8 mouse cellular contexts compared by ENCODE assay signal in the genomic region with DNA sequence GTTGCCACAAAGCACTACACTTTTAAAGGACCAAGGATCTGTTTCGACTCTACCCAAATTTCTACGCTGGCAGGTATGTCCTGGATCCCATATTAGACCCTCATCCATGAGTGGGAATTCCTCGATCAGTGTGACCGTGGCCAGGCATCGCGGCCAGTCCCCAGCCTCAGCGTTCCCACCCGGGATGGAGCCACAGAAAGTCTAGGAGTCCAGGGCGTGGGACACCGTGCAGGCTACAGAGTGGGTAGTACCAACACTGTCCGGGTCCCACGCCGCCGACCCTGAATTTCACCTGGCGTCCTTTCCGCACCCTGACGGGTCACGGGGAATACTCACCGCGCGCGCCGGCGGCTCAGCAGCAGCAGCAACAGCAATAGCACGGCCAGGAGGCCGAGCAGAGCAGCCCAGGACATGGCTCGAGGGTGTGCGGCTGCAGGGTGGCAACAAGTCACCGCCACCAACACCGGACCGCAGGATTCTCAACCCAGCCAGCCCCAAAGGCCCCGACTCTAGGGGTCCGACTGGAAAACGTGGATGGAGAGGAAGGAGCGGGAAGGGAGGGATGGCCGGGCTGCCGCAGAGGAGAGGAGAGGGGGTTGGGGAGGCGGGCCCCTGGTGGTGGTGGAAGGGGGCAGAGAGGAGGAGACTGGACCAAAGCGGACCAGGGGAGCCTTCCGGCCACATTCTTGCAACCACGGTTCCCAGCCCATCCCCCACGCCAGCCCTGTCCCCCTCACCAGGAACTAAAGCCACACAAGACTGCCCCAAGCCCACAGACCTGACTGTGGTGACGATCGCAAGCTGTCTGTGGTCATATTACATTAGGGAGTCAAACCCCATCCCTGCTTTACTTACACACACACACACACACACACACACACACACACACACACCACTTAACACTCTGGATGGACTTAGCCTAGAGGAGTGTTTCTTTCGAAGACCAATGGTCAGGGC. TPM values are rescaled to one million over a fixed set of nuclear protein-coding genes. Genes with fewer than 3 reads are reported as not detected.
DNase-seq lines count a peak whose midpoint lies in the region; ATAC-seq lines count a peak whose summit lies in the region.

Gene Ptgis, minus strand, starts transcription at position 597 of the 957 bp plus-strand sequence.

- peaks cover 22% of the 10 kb centered on the region for H3K27me3 ChIP-seq in forebrain, embryonic 12.5 days
- peaks cover 2% of the 10 kb centered on the region; the same call in 1 of the 2 replicates for H3K27me3 ChIP-seq in hindbrain, embryonic 11.5 days (ENCODE audit: control insufficient read depth, insufficient read depth, low read length)
- H3K27me3 ChIP-seq in lung, embryonic 15.5 days = peaks cover 4% of the 10 kb centered on the region; the same call in 1 of the 2 replicates
- peaks cover 9% of the 10 kb centered on the region; the same call in 1 of the 2 replicates for H3K27me3 ChIP-seq in stomach, embryonic 15.5 days (replicated peaks)

- peak within 1 kb of the TSS; percentile 94 for H3K4me2 ChIP-seq in forebrain, embryonic 12.5 days
- peak within 1 kb of the TSS; percentile 58 for H3K4me2 ChIP-seq in hindbrain, embryonic 11.5 days (replicated peaks; ENCODE audit: low read depth, low read length)
- H3K4me2 ChIP-seq in lung, embryonic 15.5 days = peak within 1 kb of the TSS; percentile 90
- H3K4me2 ChIP-seq in stomach, embryonic 15.5 days = peak within 1 kb of the TSS; percentile 81

- 1% methylated on average over 40 of the region's 45 CpGs for WGBS in forebrain, embryonic 12.5 days
- 2% methylated on average over 42 of the region's 45 CpGs for WGBS in hindbrain, embryonic 11.5 days
- WGBS in lung, embryonic 15.5 days = 1% methylated on average over 40 of the region's 45 CpGs
- whole genome bisulfite sequencing in stomach, embryonic 15.5 days = 2% methylated on average over 44 of the region's 45 CpGs

- H3K27ac ChIP-seq in forebrain, embryonic 12.5 days = no peak within 1 kb of the TSS
- H3K27ac ChIP-seq in hindbrain, embryonic 11.5 days (ENCODE audit: low read depth, low read length) = no peak within 1 kb of the TSS
- no peak within 1 kb of the TSS for H3K27ac ChIP-seq in lung, embryonic 15.5 days
- peak within 1 kb of the TSS; percentile 75 for H3K27ac ChIP-seq in stomach, embryonic 15.5 days

- intact Hi-C loops in left cerebral cortex, postnatal 25 days (cut with DNase I) = no loop called here

- ATAC-seq in forebrain, embryonic 12.5 days (ENCODE audit: low FRiP score) = 0 out of 2 replicates have a peak, but pooled peaks have one; percentile 46
- peak; percentile 35; the same call in 1 of the 2 replicates for ATAC-seq in hindbrain, embryonic 11.5 days (ENCODE audit: low FRiP score)
- peak; percentile 70 for ATAC-seq in lung, embryonic 15.5 days (ENCODE audit: borderline replicate concordance, extremely low read depth, low FRiP score, low TSS enrichment)
- ATAC-seq in stomach, embryonic 15.5 days (ENCODE audit: insufficient read depth, low FRiP score, low read depth) = peak; percentile 56

- H3K4me3 ChIP-seq in forebrain, embryonic 12.5 days (replicated peaks) = peak within 1 kb of the TSS; percentile 48
- H3K4me3 ChIP-seq in hindbrain, embryonic 11.5 days (ENCODE audit: low read depth, low read length) = peak within 1 kb of the TSS; percentile 38
- peak within 1 kb of the TSS; percentile 52 for H3K4me3 ChIP-seq in lung, embryonic 15.5 days
- H3K4me3 ChIP-seq in stomach, embryonic 15.5 days (replicated peaks) = peak within 1 kb of the TSS; percentile 52

- H3K4me1 ChIP-seq in forebrain, embryonic 12.5 days = peaks cover 21% of the 10 kb centered on the region
- H3K4me1 ChIP-seq in hindbrain, embryonic 11.5 days (replicated peaks; ENCODE audit: control insufficient read depth, insufficient read depth, low read length) = no peaks in the 10 kb centered on the region
- peaks cover 22% of the 10 kb centered on the region for H3K4me1 ChIP-seq in lung, embryonic 15.5 days
- H3K4me1 ChIP-seq in stomach, embryonic 15.5 days = peaks cover 13% of the 10 kb centered on the region

- H3K9ac ChIP-seq in forebrain, embryonic 12.5 days = peak within 1 kb of the TSS; percentile 72
- H3K9ac ChIP-seq in hindbrain, embryonic 11.5 days (ENCODE audit: low read depth, low read length) = peak within 1 kb of the TSS; percentile 32
- peak within 1 kb of the TSS; percentile 61 for H3K9ac ChIP-seq in lung, embryonic 15.5 days
- H3K9ac ChIP-seq in stomach, embryonic 15.5 days = peak within 1 kb of the TSS; percentile 58

- no peaks in the 10 kb centered on the region for H3K36me3 ChIP-seq in forebrain, embryonic 12.5 days (replicated peaks)
- no peaks in the 10 kb centered on the region for H3K36me3 ChIP-seq in hindbrain, embryonic 11.5 days (ENCODE audit: control insufficient read depth, insufficient read depth, low read length)
- no peaks in the 10 kb centered on the region for H3K36me3 ChIP-seq in lung, embryonic 15.5 days
- H3K36me3 ChIP-seq in stomach, embryonic 15.5 days = no peaks in the 10 kb centered on the region

- no peaks in the 10 kb centered on the region for H3K9me3 ChIP-seq in forebrain, embryonic 12.5 days
- H3K9me3 ChIP-seq in hindbrain, embryonic 11.5 days (ENCODE audit: control insufficient read depth, low read length) = no peaks in the 10 kb centered on the region
- H3K9me3 ChIP-seq in lung, embryonic 15.5 days = no peaks in the 10 kb centered on the region
- no peaks in the 10 kb centered on the region for H3K9me3 ChIP-seq in stomach, embryonic 15.5 days

- DNase-seq in urinary bladder, adult 2 months (ENCODE audit: low spot score) = no peak
- no peak for DNase-seq in urinary bladder, adult 18-20 months (ENCODE audit: low spot score in 2 of 2)
- DNase-seq in hindbrain, embryonic 11.5 days (ENCODE audit: low spot score) = peak; percentile 61
- no peak for DNase-seq in left cerebral cortex, adult 8-10 months (ENCODE audit: low spot score in 2 of 2)
- DNase-seq in left cerebral cortex, postnatal 25 days (ENCODE audit: low spot score in 2 of 2) = no peak

RNA-seq across cellular contexts. Expression of gene Ptgis, which starts in this region (rescaled TPM):
- 98.4 and 106 TPM in 2 replicates for polyA plus RNA-seq in urinary bladder, adult 2 months (2012; rRNA removed)
- polyA plus RNA-seq in forebrain, embryonic 12.5 days (2016; fragmentation: Nextera tagmentation; extraction: Ambion mirVana) = 4.8 and 6.0 TPM in 2 replicates
- polyA plus RNA-seq in hindbrain, embryonic 11.5 days (2014; fragmentation: Nextera tagmentation; extraction: Ambion mirVana) = 7.4 and 10.5 TPM in 2 replicates
- 14.5 and 15.7 TPM in 2 replicates for polyA plus RNA-seq in lung, embryonic 15.5 days (2015; fragmentation: Nextera tagmentation; extraction: Ambion mirVana)
- polyA plus RNA-seq in stomach, embryonic 15.5 days (2015; fragmentation: Nextera tagmentation; extraction: Ambion mirVana) = 18.2 and 20.2 TPM in 2 replicates
- total RNA-seq in left cerebral cortex, adult 8-10 months (2022) = 1 to 10 TPM; 1.3 to 2.6 (median 2.1) TPM
- 1 to 10 TPM; 1.6 to 2.7 TPM for total RNA-seq in left cerebral cortex, postnatal 25 days (2021)
